Mouse (Mus musculus): ENCODE results near the gene Rnf180.

- no peak for TF ChIP-seq POLR2A (IDR thresholded peaks at IDR 0.05; ENCODE audit: borderline replicate concordance, extremely low read depth, insufficient read depth, insufficient read length, poor library complexity, severe bottlenecking)
- TF ChIP-seq CTCF (IDR thresholded peaks at IDR 0.05; ENCODE audit: borderline replicate concordance, extremely low read depth, insufficient read depth, insufficient read length), result no peak
Measured at GRCm38 (mm10) chr13:105180781-105181180, 113.8 kb downstream of the Rnf180 start.
